Mouse (Mus musculus) CH12.LX (cell line): ENCODE results near the gene Thtpa. TPM values are rescaled to one million over a fixed set of nuclear protein-coding genes. Genes with fewer than 3 reads are reported as not detected.

ENCODE experiments used
- DNase-seq: peaks from one replicate; pipeline ENCODE4 v3.0.0-alpha.2; 2013; ENCODE audit errors: extremely low read depth
- H3K27ac ChIP-seq: 2 replicates; pipeline ENCODE4 v1.5.1; 2012; ENCODE audit warnings: low read depth, mild to moderate bottlenecking, control low read depth, moderate library complexity; ENCODE audit not compliant: insufficient read depth
- H3K27me3 ChIP-seq: replicated peaks from 2 replicates; pipeline ENCODE3; 2012; ENCODE audit warnings: inconsistent platforms
- H3K36me3 ChIP-seq, 2 experiments: replicated peaks in 1 of 2; 2 replicates each; pipeline versions ENCODE3 to v1.6.1; 2012; ENCODE audit warnings: inconsistent platforms in 1 of 2, low read length in 1 of 2, mild to moderate bottlenecking in 1 of 2, mixed read lengths in 1 of 2, moderate library complexity in 1 of 2; ENCODE audit not compliant: control insufficient read depth in 1 of 2, insufficient read depth in 1 of 2
- H3K4me1 ChIP-seq, 2 experiments: 2 replicates each; pipeline ENCODE4 v1.6.1; 2012; ENCODE audit warnings: inconsistent platforms in 1 of 2, moderate library complexity in 1 of 2; ENCODE audit not compliant: insufficient read depth in 2 of 2, control insufficient read depth in 1 of 2
- H3K4me2 ChIP-seq: 2 replicates; pipeline ENCODE4 v1.6.1; 2012; ENCODE audit warnings: low read depth, mild to moderate bottlenecking, control low read depth; ENCODE audit not compliant: poor library complexity, insufficient read depth, severe bottlenecking
- H3K4me3 ChIP-seq, 3 experiments: fragments of 150-350 bp in 1 of 3; sonication (generic) in 1 of 3; replicated peaks in 1 of 3; 2 replicates each; pipeline versions ENCODE3 to v1.5.1; 2011 to 2012; ENCODE audit warnings: low read depth in 2 of 3, low read length in 2 of 3, mild to moderate bottlenecking in 2 of 3, moderate library complexity in 2 of 3, control low read depth in 1 of 3, improper control_type of control experiment in 1 of 3, inconsistent platforms in 1 of 3, mixed read lengths in 1 of 3; ENCODE audit not compliant: poor library complexity in 1 of 3
- H3K79me2 ChIP-seq: replicated peaks from 2 replicates; pipeline ENCODE4 v1.6.1; 2012; ENCODE audit warnings: mild to moderate bottlenecking, moderate library complexity; ENCODE audit not compliant: control insufficient read depth, poor library complexity, insufficient read depth, severe bottlenecking; ENCODE audit errors: extremely low read depth
- H3K9ac ChIP-seq: 2 replicates; pipeline ENCODE4 v1.6.1; 2012; ENCODE audit warnings: low read depth, mild to moderate bottlenecking, control low read depth, moderate library complexity; ENCODE audit not compliant: insufficient read depth
- H3K9me3 ChIP-seq: replicated peaks from 2 replicates; pipeline ENCODE3; 2012; ENCODE audit warnings: low read length, inconsistent platforms, mixed read lengths
- BHLHE40 ChIP-seq: IDR thresholded peaks from 2 replicates; pipeline ENCODE4 v1.6.1; 2011; ENCODE audit warnings: mild to moderate bottlenecking, low read depth, low read length, improper control_type of control experiment
- CHD1 ChIP-seq: IDR thresholded peaks from 2 replicates; pipeline ENCODE4 v1.6.1; 2012; ENCODE audit warnings: low read depth, low read length, improper control_type of control experiment, inconsistent platforms
- E2F4 ChIP-seq: IDR thresholded peaks from 2 replicates; pipeline ENCODE4 v1.6.1; 2011; ENCODE audit warnings: low read depth, low read length, improper control_type of control experiment; ENCODE audit not compliant: insufficient replicate concordance
- ELF1 ChIP-seq: IDR thresholded peaks from 2 replicates; pipeline ENCODE4 v1.6.1; 2014; ENCODE audit warnings: low read depth, mild to moderate bottlenecking, inconsistent platforms, low read length, improper control_type of control experiment
- ETS1 ChIP-seq: conservative IDR thresholded peaks from 2 replicates; pipeline ENCODE4 v1.6.1; 2012; ENCODE audit warnings: low read depth, mild to moderate bottlenecking, inconsistent platforms, low read length, improper control_type of control experiment, moderate library complexity
- IRF4 ChIP-seq: IDR thresholded peaks from 2 replicates; pipeline ENCODE4 v1.6.1; 2014; ENCODE audit warnings: low read depth, mild to moderate bottlenecking, inconsistent platforms, low read length, improper control_type of control experiment
- JUN ChIP-seq: IDR thresholded peaks from 2 replicates; pipeline ENCODE4 v1.6.1; 2011; ENCODE audit warnings: low read depth, mild to moderate bottlenecking, low read length, improper control_type of control experiment, moderate library complexity; ENCODE audit not compliant: insufficient read depth
- JUND ChIP-seq: conservative IDR thresholded peaks from 2 replicates; pipeline ENCODE4 v1.6.1; 2011; ENCODE audit warnings: low read depth, low read length, improper control_type of control experiment
- KAT2A ChIP-seq: IDR thresholded peaks from 2 replicates; pipeline ENCODE4 v1.6.1; 2012; ENCODE audit warnings: low read length, improper control_type of control experiment, inconsistent platforms; ENCODE audit not compliant: insufficient replicate concordance
- MAZ ChIP-seq: IDR thresholded peaks from 2 replicates; pipeline ENCODE4 v1.6.1; 2012; ENCODE audit warnings: low read depth, mild to moderate bottlenecking, inconsistent platforms, low read length, improper control_type of control experiment, moderate library complexity
- MEF2A ChIP-seq: IDR thresholded peaks from 2 replicates; pipeline ENCODE4 v1.6.1; 2014; ENCODE audit warnings: low read depth, mild to moderate bottlenecking, inconsistent platforms, low read length, improper control_type of control experiment, borderline replicate concordance
- MXI1 ChIP-seq: IDR thresholded peaks from 2 replicates; pipeline ENCODE4 v1.6.1; 2011; ENCODE audit warnings: mild to moderate bottlenecking, low read depth, low read length, improper control_type of control experiment
- NELFE ChIP-seq: IDR thresholded peaks from 2 replicates; pipeline ENCODE4 v1.6.1; 2011; ENCODE audit warnings: low read depth, low read length, improper control_type of control experiment
- NRF1 ChIP-seq: IDR thresholded peaks from 2 replicates; pipeline ENCODE4 v1.6.1; 2014; ENCODE audit warnings: low read depth, mild to moderate bottlenecking, inconsistent platforms, low read length, improper control_type of control experiment, moderate library complexity
- RCOR1 ChIP-seq: conservative IDR thresholded peaks from 2 replicates; pipeline ENCODE4 v1.6.1; 2012; ENCODE audit warnings: low read depth, mild to moderate bottlenecking, inconsistent platforms, low read length, improper control_type of control experiment
- UBTF ChIP-seq: IDR thresholded peaks from 2 replicates; pipeline ENCODE4 v1.6.1; 2012; ENCODE audit warnings: low read depth, mild to moderate bottlenecking, inconsistent platforms, low read length, improper control_type of control experiment, moderate library complexity
- USF1 ChIP-seq: IDR thresholded peaks from 2 replicates; pipeline ENCODE4 v1.6.1; 2014; ENCODE audit warnings: low read depth, mild to moderate bottlenecking, inconsistent platforms, low read length, improper control_type of control experiment
- ZC3H11A ChIP-seq: IDR thresholded peaks from 2 replicates; pipeline ENCODE4 v1.6.1; 2012; ENCODE audit warnings: low read depth, mild to moderate bottlenecking, inconsistent platforms, low read length, improper control_type of control experiment
- dilution Hi-C: fragments of 300-500 bp; cut with MboI; formaldehyde crosslinking; loops from 2 replicates; pipeline ENCODE4 v1.14.3; 2020; ENCODE audit warnings: low sequenced_read_pairs; ENCODE audit not compliant: extremely low pct_unique_long_range_greater_than_20kb, extremely low pct_ligation_motif_present
- in situ Hi-C: fragments of 300-500 bp; cut with MboI; formaldehyde crosslinking; loops from 3 replicates; pipeline ENCODE4 v1.14.3; 2019; ENCODE audit warnings: low sequenced_read_pairs, low pct_ligation_motif_present, low pct_unique_long_range_greater_than_20kb, mixed read lengths
- polyA plus RNA-seq: library from polyadenylated mRNA; unstranded; fragments of >175 nt; gene quantifications from 2 replicates; pipeline ENCODE4 v1.2.1, GENCODE M21; 2012; ENCODE audit warnings: low read depth; ENCODE audit not compliant: insufficient read length
- total RNA-seq, 2 experiments: library from RNA; depleted of rRNA; stranded (reverse); fragments of 300-350 nt in 1 of 2; fragments of >200 nt in 1 of 2; gene quantifications; 2 replicates each; pipeline ENCODE4 v1.2.3; 2012 to 2014

Thtpa gene
- total and polyA plus RNA-seq, 3 experiments = 4.0 to 9.4 (median 6.7) TPM

DNA sequence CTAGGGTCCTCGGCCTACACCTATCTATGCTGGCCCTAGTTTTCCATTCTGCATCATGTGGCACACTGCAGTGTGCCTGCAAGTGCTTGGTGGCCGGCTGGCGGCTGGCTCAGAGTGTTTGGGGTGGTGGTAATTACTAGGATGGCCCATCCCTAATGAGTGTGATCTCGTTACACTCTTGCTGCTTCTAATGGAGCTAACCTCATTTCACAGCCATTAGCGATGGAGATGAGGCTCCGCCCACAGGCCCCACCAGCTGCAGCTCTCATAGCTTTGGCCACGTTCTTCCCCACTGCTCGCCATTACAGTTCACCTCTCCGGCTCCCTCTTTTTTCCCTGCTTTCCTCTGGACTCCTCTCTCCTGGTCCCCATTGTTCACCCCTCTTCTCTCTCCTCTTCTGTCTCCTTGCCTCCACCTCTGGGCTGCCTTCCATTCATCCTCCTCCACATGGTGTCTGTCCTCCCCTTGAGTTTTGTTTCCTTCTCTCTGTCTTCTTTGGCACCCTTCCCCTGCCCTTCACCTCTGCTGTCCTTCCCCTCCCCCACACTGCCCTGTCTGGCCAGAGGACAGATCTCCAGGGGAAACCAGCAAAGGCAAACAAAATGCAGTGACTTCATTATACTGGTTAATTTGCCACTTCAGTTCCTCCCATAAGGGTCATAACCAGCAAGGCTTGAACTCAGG, 9.1 kb upstream of the Thtpa start:
- Histone ChIP-seq H3K4me1 (peaks cover 18 to 39% of the 10 kb centered on the region in 2 experiments), H3K36me3 (no peaks in the 10 kb centered on the region), H3K4me3 (no peak overlapping the region), H3K79me2 (no peaks in the 10 kb centered on the region), H3K27me3 (no peaks in the 10 kb centered on the region), H3K27ac (no peak overlapping the region), H3K9ac (no peak overlapping the region), H3K4me2 (no peak overlapping the region), H3K9me3 (no peaks in the 10 kb centered on the region)
- no peak for DNase-seq
- dilution Hi-C loops (no loop called here), in situ Hi-C loops (no loop called here)
- no peak for TF ChIP-seq NELFE
- no peak for TF ChIP-seq JUND
- TF ChIP-seq CHD1 = no peak
- no peak for TF ChIP-seq ZC3H11A
- no peak for TF ChIP-seq ELF1

DNA sequence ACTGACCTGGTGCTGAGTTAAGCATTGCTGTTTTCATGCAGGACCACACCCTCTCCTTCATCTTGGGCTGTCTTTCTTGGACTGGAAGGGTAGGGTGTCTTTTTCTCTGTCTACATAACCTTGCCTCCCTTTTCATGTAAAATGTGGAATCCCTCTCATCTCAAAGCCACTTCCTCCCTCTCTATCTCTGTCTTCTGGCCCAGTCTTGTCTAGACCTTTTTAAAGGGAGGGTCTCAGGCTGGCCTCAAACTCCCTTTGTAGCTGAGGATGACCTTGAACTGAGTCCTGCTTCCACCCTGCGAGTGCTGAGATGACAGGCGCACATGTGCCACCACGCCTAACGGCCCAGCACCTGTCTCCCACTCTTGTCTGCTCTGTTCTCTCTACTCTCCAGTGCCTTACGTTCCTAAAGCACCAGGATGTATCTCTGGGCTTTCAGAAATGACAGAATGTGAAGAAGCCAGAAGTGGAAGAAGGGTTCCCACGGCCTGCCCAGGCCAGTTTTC, 8.5 kb upstream of the Thtpa start:
- in situ Hi-C loops = no loop called here
- TF ChIP-seq JUND = no peak
- TF ChIP-seq ETS1 = no peak
- no peak for TF ChIP-seq MAZ
- TF ChIP-seq ZC3H11A = no peak
- no peak for TF ChIP-seq E2F4
- no peak for TF ChIP-seq KAT2A
- TF ChIP-seq UBTF = no peak
- TF ChIP-seq NRF1 = no peak
- Histone ChIP-seq H3K27ac (no peak overlapping the region), H3K9me3 (no peaks in the 10 kb centered on the region), H3K4me1 (peaks cover 20 to 37% of the 10 kb centered on the region in 2 experiments), H3K4me3 (no peak overlapping the region), H3K9ac (no peak overlapping the region), H3K36me3 (no peaks in the 10 kb centered on the region), H3K4me2 (no peak overlapping the region), H3K79me2 (no peaks in the 10 kb centered on the region), H3K27me3 (no peaks in the 10 kb centered on the region)
- dilution Hi-C loops = no loop called here
- DNase-seq = no peak

DNA sequence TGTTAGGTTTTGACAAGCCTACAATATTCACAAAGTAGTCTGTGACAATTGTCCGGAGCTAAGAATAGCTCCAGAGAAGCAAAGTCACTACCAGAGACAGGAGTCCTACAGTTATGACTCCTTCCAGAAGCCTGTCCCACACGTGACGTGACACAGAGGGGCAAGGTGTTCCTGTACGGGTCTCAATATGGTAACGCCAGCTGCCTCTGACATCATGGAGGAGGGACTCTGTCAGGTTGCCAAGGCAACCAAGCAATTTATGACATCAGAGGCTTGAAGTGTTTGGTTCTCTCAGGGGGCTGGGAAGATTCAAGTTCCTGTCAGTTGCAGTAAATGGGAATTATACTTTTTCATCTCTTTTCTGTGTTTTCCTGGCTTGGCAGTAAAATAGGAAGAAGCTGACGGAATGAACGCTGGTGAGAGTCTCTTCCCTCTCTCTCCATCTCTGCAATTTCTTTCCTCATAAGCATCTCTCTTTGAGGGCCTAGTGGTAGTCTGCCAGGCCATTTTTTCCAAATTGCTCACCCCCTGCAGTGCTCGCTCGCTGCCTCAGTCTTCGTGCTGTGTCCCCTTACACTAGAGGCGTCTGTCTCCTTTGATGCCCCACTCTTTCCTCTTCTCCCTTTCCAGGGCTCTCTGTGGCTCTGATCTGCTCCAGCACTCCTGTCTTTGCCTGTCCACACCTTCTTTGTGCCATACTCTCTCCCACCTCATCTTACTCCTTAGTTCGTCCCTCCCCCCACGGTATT, 5.2 kb upstream of the Thtpa start:
- Histone ChIP-seq H3K36me3 (no peaks in the 10 kb centered on the region), H3K9ac (no peak overlapping the region), H3K27me3 (peaks cover 2% of the 10 kb centered on the region), H3K79me2 (no peaks in the 10 kb centered on the region), H3K4me2 (no peak overlapping the region), H3K4me3 (no peak overlapping the region), H3K4me1 (peaks cover 24 to 43% of the 10 kb centered on the region in 2 experiments), H3K27ac (no peak overlapping the region), H3K9me3 (no peaks in the 10 kb centered on the region)
- DNase-seq = peak; percentile 56
- TF ChIP-seq JUN = no peak
- TF ChIP-seq MEF2A = peak; percentile 76
- TF ChIP-seq ETS1 = peak; percentile 77
- no peak for TF ChIP-seq KAT2A
- TF ChIP-seq BHLHE40 = peak; percentile 88
- no peak for TF ChIP-seq RCOR1
- TF ChIP-seq ZC3H11A = no peak
- peak; percentile 63 for TF ChIP-seq MXI1
- peak; percentile 30 for TF ChIP-seq USF1
- peak; percentile 77 for TF ChIP-seq IRF4
- in situ Hi-C loops = no loop called here
- dilution Hi-C loops = no loop called here
